Mouse (Mus musculus) NIH3T3 (cell line): ENCODE results near the gene Hnf4a.

ENCODE experiments used
- DNase-seq: peaks from one replicate; pipeline ENCODE4 v3.0.0-alpha.2; 2012; ENCODE audit warnings: low read depth

The Hnf4a gene

DNA sequence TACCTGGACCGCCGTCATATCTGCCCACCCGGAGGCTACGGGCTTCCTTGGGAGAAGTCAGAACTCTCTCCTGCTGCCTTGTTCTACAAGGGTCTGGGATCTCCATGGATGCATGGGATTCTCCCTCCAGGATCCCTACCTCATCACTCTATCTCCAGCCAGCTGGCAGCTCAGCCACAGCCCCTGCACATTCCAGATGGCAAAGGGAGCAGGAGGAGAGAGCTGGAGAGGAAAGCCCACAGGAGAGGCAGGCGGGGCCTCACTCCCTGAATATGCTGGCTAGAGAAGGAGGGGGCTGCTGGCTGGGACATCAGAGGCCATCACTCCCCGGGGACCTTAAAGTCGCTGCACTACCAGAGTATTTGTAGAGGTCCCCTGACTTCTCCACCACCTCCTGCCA is 15.3 kb upstream of the Hnf4a start:
- DNase-seq = no peak

DNA sequence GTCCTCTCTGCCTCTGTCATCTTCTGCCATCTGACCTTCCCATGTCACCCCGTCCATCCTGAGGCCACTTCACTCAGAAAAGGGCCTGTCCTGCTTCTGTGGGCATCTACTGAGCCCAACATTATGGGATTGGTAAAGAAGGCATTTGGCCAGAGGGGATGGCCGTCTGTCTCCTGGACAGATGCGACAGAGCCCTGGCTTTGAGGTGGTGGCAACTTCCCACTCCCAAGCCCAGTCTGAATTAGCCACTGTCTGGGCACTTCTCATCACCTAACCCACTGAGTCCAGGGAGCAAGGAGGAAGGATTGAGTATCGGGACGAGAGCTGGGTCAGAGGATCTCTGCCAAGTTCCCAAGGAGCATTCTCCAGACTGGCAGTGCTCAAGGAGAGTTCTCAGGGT is 14.6 kb upstream of the Hnf4a start, which contains the start of gene R3hdml:
Gene R3hdml, plus strand, starts transcription at position 301 of the 400 bp plus-strand sequence.
- no peak for DNase-seq

DNA sequence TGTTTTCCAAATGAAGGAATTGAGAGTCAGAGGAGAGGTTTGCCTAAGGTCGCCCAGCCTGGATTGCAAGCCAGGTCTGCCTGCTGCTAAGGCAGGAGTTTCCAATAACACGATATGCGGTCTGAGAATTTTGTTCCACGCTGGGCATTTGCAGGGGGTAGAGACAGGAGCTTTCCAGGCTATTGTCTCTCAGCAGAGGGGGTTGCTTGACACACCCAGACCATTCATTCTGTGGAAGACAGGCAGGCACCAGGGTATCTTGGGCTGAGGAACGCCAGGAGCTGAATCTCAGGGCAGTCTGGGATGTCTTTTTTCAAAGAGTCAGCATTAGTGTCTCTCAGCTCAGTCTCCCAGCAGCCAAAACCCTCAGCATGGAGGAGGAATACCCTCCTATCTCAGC is 13.6 kb upstream of the Hnf4a start:
- DNase-seq = no peak

DNA sequence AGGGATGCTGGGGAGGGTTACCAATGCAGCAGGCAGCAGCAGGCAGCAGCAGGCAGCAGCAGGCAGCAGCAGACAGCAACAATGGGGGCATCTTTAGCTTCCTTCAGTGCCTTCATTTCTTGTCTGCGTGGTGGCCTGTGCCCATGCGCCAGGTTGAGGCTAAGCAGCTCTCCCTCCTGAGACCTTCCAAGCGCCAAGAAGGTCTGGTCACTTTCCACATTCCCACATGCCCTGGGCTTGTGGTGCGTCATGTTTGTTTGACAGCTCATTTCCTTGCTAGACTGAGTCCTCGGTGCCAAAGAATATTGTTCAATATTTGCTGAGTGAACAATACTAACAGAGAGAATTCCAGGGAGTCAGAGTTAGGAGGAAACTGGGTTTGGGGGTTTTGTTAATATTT is 12.6 kb upstream of the Hnf4a start:
- DNase-seq = peak; percentile 72

DNA sequence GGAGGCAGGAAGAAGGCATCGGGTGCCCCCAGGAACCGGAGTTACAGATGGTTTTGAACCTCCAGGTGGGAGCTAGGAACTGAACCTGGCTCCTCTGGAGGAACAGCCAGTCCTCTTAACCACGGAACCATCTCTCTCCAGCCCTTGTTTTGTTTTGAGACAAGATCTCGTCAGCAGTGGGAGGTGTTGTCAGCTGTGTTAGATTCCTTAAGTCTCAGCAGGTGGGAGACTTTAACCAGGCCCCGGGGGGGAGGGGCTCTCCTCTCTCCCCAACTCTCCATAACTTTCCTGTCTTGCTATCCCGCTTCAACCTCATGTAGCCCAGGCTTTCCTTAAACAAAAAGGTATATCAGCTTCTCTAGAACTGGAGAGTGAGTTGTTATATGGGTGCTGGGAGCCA is 12.2 kb upstream of the Hnf4a start:
- DNase-seq = no peak

DNA sequence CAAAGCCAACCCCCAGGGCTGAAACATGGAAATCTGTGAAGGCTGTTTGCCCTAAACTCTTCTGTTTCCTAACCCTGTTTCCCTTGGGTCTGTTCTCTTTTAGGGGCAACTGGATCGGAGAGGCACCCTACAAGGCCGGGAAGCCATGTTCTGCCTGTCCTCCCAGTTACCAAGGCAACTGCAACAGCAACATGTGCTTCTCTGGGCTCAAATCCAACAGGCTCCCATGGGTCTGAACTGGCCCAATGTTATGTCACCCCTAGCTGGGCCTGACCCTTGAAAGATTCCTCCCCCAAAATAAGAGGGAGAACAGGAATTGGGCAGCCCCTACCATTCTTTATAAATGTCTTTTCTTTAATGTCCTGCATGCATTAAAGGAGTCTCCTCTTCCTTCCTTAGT is 4.4 kb upstream of the Hnf4a start:
- peak; percentile 52 for DNase-seq

DNA sequence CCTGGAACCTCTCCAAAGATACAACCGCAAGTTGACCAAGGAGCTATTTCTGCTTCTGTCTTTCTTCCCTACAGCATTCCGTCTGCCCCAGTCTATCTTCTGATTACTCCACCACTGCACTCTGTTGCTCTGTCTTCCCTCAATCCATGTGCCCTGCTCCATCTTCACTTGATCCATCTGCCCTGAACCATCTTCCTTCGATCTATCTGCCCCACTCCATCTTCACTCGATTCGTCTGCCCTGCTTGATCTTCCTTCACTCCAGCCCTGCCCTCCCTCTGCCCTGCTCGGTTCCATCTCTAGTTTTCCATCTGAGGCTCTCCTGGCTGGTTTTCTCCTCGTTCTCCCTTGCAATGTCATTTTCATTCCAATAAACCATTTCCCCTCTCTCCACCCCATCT is 3.4 kb upstream of the Hnf4a start:
- no peak for DNase-seq

DNA sequence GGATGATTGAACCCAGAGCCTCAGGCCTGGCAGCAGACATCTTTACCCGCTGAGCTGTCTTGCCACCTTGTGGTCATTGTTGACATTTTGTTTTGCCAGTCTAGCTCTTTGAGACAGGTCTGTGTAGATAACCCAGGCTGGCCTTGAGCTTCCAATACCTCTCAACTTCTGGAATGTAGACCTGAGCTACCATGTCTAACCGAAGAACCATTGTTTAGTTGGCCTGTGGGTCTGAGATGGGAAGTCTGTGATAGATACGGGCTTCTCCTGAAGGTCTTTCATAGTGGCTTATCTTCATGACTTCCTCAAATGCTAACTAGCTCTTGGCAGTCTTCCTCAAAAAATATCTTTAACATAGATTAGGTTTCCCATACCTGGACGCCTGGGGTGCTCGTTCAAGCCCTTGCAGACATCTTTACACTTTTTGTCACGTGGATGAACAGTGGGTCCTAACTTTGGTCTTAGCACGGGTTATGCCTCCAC is 19.2 kb downstream of the Hnf4a start:
- no peak for DNase-seq

DNA sequence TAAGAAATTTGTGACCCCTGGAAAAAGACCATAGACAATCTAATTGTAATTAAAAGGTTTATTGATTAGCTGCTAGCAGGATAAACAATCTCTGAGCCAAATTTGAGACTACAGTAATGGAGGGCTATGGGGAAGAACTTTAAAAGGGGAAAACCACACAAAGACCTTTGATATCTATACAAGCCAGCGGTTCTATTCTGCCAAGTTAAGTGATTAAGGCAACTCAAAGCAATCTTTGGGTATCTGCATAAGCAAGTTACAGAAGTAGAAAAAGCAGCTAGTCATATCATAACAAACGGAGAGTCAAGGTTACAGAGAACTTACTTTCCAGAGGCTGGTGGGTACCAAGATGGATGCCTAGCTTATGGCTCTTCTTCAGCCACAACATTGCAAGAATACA is 20.9 kb downstream of the Hnf4a start:
- DNase-seq = no peak

DNA sequence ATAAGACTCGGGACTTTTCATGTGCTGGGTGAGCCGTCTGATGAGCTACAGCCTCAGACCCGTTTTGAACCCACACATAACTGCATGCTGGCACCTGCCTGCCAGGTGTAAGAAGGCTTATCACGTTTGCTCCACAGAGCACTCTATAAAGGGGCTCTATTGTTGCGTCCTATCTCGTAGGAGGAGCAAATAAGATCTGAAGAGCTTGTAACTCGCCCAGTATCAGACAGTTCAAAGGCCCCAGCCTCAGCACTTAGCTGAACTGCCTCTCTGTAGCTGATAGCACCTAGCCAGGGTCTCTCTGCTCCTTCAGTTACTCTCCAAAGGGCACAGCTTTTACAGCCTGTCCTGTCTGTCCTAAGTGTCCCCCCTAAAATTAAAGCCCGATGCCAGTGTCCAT is 23.8 kb downstream of the Hnf4a start:
- no peak for DNase-seq

DNA sequence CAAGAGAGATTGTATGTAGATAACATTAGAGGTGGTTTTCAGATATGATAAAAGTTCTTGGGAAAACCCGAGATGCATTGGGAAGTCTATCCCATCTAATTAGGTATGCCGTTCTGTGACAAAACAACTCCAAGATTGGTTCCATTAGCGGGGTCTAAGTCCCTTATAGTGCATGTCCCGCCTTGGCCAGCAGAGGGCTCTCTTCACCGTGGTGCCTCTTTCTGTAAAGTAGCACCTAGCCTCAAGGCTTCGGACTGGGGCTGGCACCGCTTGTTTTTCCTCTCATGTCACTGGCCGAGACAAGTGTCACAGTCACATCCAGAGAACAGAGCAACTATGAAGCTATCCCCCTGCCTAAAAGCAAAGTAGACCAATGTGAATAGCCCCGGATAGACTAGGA is 25.3 kb downstream of the Hnf4a start:
- DNase-seq = peak; percentile 83

DNA sequence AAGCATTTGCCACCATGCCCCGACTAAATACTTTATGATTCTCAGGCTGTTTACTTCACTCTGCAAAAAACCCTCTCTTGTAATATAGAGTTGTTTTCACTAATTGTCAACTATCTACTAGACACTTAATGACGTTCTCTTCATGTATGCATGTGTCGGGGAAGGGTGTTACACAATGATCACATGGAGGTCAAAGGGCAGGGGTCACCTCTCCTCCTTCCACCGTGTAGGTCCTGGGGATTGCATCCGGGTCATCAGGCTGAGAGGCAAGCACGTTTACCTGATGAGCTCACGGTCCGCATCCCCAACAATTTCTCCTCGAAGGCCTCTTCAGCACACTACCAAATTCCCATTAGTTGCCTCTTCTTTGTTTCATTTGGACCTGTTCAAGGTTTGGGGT is 26.6 kb downstream of the Hnf4a start:
- DNase-seq = no peak

DNA sequence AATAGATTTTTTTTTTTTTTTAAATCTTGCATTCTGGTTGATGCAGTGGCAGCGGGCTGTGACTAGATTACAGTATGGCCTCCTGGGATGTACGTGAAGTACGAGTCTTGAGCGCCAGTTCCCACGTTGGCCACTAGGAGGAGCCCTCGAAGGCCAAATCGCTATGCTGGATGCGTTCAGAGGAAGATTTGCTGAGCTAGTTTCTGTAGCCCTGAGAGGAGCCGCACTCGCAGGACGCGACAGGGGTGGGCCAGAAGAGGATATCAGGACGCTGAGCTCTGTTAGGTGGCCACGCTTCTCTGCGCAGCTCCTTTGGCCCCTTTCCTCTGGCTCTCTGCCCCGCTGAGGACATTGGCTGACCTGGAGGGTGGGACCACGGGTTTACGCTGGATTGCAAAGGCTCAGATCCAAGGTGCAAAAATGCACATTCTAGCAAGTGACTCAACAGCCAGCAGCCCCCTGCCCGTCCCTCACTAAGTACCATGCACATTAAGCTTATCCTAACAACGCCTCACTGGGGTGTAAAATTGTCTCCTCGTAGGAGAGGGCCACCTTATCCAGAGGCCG is 28.4 kb downstream of the Hnf4a start:
- peak; percentile 90 for DNase-seq

DNA sequence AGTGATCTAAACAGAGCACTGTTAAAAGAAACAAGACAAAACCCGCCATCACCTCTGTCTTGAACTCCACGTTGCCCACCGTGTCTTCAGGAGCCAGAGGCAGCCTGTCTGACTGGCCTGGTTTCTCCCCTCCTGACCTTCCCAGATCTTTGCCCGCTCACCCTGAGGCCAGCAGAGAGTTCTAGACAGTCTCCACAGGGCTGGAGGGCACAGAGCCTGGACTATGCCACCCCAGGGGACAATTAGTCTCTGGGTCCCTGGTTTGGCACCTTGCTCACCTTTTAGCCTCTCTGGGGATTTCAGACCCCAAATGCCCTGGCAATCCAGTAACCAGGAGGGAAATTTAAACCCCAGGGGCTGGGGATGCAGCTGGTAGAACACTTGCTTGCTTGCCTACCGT is 30.8 kb downstream of the Hnf4a start:
- no peak for DNase-seq

DNA sequence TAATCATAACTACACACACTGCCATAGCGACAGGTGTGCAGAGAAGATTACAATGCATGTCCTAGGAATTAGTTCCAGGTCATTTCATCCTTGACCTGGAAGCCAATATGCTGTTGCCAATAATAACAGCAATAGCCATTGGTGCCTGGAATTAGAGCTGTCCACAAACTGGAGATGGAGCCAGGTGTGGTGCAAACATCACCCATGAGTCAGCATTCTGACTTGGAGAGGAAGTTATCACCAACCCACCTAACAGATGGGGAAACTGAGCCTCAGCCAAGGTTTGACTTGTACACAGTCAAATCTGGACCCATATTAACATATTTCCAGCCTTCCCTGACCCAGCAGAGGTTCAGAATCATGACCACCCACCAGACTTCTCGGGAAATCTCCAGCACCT is 31.8 kb downstream of the Hnf4a start:
- DNase-seq = no peak

DNA sequence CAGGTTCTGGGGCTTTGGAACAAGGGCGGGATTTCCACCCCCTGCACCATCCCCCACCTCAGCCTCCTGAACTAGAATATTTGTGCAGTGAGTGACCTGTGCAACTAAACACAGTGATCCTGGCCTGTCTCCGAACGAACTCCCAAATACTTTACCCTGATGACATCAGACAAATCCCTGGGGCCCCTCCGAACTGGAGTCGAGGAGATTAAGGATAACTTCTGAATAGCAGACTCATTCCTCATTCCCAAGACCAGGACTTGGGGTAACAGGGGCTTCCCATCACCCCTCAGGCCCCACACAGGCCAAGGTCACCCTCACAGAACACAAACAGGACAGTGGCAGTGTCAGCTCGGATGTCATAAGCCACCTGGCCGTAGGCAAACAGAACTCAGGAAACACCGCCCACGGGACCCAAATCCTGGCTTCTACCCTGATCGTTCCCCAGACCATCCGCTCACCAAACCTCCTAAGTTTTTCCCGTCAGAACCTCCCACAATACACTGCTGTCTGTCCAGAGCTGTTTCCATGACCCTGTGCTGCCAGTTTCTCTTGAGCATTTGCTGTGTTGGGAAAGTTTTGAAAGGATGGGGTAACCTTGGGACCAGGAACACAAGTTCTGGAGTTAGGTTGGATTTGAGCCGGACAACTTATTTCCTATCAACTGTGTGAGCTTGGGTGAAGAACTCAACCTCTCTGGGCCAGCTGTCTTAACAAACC is 32.9 kb downstream of the Hnf4a start:
- DNase-seq = peak; percentile 16

DNA sequence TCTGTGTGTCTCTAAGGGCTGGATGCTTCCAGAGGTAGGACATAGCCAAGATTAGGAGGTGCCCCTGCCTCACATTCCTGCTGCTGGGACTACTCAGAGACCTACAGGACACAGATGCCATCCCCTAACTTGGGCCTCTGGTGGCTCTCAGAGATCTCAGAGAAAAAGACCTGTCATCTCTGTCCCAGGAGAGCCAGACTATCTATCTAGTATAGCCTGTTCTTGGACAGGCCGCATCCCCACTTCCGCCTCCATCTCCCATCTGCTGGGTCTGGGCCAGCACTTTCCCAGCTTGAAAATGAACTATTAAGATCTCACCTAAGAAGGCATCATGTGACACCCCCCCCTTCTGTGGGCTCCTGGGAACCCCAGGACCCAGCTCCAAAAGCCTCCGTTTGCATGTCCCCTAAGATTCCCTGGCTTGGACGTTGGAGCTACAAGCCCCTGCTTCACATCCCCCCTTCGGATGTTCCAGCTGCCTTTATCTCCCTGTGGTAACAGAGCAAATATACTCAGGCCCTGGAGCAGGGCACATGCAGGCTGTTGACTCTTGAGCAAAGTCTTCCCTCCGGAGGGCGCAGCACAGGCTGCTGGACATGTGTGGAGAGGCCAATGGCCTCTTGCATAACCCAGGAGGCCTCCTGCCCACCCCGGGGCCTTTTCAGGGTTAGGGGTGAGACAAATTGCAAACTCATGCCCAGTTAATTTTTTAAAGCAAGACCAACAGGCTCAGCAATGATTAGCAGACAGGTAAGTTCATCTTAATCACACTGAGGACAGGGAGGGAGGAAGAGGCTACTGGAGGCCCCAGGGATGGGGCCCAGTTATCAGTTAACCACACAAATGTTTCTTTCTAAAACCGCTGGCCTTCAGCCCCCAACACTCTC is 33.9 kb downstream of the Hnf4a start:
- DNase-seq = no peak

DNA sequence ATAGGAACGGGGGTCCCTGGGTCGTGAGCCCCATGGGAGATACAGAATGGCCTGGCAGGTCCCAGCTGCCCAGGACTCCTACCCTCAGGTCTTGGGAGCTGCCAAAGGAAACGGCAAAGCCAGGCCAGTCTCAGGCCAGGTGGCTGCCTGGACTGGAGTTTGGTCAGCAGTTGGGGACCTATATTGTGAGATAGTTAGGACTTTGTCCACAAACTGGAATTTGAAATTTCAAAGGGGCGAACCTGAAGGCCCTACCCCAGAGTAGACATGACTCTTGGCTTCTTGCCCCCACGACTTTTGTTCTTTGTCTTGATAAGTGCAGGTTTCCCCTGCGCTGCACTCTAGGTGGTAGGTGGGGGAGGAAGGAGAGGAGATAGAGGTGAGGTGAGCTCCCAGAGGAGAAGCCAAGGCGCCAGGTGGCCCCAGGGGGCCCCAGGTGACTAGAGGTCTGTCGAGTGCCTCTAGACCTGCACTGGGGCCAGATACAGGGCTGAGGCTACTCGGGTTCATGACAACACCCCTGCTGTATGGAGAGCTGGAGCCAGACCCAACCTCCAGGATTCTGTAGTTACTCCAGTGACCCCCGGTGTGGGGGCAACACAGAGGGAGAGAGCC is 35.1 kb downstream of the Hnf4a start:
- DNase-seq = no peak

DNA sequence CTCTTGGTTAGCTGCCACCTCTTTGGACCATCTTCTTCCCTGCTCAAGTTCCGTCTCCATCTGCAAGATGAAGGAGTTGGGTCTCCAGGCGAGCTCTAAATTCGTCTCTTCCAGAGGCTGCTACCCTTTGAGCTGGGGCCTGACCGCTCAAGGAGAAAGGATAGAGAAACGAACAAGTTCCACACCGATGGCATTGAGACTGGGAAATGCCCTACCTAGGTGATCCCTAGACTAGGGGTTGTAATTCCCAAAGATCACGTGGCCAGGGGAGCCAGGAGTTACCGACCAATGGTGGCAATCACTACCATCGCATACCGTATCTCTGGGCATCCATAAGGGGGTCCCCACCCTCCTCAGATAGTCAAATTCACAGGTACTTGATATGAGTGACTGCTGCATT is 36.1 kb downstream of the Hnf4a start:
- no peak for DNase-seq

DNA sequence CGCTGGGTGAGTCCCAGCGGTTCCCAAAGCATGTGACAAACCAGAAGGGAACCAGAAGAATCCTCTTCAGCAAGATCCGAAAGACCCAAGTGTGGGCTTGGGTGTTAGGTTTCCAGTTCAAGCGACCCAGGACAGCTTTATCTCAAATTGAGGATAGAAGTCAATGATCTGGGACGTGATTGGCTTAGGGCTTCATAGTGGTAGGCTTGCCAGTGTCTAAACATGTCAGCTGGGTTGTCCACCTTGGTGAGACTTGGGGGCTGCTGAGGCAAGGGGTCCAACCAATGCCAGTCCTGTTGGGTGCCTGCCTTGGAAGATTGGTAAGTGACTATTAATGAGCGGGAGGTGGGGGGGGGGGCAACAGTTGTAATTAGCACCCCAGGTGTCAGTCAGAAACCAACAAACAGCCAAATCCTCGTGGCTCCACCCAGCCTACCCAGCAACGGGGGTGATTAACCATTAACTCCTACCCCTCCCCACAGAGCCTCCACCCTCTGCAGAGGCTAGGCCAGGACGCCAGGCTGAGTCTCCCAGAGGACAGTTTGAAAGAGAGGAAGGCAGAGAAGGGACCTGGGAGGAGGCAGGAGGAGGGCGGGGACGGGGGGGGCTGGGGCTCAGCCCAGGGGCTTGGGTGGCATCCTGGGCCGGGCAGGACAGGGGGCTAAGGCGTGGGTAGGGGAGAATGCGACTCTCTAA is 40.2 kb downstream of the Hnf4a start:
- DNase-seq = no peak

DNA sequence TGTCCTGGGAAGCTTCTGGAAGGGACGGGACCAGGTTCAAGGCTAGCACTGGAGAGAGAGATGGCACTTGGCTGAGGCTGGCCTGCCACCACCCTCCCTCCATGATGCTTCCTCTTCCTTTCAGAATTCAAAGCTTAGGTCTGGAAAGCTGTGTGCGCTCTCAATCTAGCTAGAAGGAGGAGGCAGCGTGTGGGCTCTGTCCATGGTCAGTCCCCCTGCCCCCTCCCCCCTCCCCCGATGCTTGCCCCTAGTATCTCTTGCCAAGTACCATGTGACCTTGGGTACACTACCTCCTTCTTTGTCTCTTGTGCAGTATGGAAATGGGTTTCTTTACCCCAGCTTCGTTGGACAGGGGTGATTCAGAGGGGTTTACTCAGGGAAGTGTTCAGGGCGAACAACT is 42.2 kb downstream of the Hnf4a start:
- no peak for DNase-seq

DNA sequence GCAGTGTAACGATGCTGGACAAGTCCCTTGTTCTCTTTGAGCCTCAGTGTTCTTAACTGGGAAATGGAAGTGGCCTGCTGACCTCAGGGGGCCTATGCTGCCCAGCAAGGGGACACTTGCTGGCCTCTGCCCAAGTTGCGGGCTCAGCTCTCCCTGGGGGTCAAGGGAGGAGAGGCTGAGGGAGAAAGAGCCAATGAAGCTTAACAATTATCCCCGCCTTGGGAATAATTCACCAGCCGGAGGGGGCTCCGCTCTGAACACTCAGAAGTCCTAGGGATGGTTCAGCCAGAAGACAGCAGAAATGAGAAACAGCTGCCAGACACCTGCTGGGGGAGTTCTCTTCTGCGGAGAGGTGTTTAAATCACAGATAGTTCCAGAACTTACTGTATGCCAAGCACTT is 43.2 kb downstream of the Hnf4a start:
- no peak for DNase-seq
